ENCODE assay signal across 8 mouse cellular contexts in genomic region chr4:102635258-102635657, GRCm38 (mm10).
DNase-seq lines count a peak whose midpoint lies in the region; ATAC-seq and TF ChIP-seq lines count a peak whose summit lies in the region.

No protein-coding gene starts in this region.

- H3K27ac ChIP-seq in kidney, adult 2 months (ENCODE audit: insufficient read depth, low read depth, low read length) = no peak overlapping the region
- H3K27ac ChIP-seq in heart, embryonic 11.5 days (ENCODE audit: low read depth, low read length) = peak overlapping the region; percentile 16; the same call in 1 of the 2 replicates
- peak overlapping the region; percentile 39; the same call in 1 of the 2 replicates for H3K27ac ChIP-seq in stomach, embryonic 16.5 days (ENCODE audit: low read length)
- H3K27ac ChIP-seq in midbrain, embryonic 11.5 days (ENCODE audit: low read depth, low read length) = no peak overlapping the region

- WGBS in kidney, adult 2 months = 34% methylated on average over 9 of the region's 9 CpGs
- WGBS in heart, embryonic 11.5 days (ENCODE audit: insufficient replicate concordance) = 16% methylated on average over 9 of the region's 9 CpGs
- WGBS in lung, adult 2 months = 6% methylated on average over 9 of the region's 9 CpGs
- WGBS in stomach, embryonic 16.5 days = 19% methylated on average over 9 of the region's 9 CpGs
- WGBS in midbrain, embryonic 11.5 days = 78% methylated on average over 9 of the region's 9 CpGs

- H3K4me2 ChIP-seq in heart, embryonic 11.5 days = 0 out of 2 replicates have a peak overlapping the region, but pooled peaks have one; percentile 11
- no peak overlapping the region for H3K4me2 ChIP-seq in stomach, embryonic 16.5 days (ENCODE audit: low read depth, low read length)
- H3K4me2 ChIP-seq in midbrain, embryonic 11.5 days = no peak overlapping the region

- H3K9ac ChIP-seq in heart, embryonic 11.5 days (ENCODE audit: low read depth, low read length) = no peak overlapping the region
- H3K9ac ChIP-seq in stomach, embryonic 16.5 days (ENCODE audit: low read length) = no peak overlapping the region
- no peak overlapping the region for H3K9ac ChIP-seq in midbrain, embryonic 11.5 days (ENCODE audit: low read length)

- peak; percentile 61; the same call in 1 of the 2 replicates for ATAC-seq in heart, embryonic 11.5 days (replicated peaks; ENCODE audit: insufficient number of reproducible peaks, low FRiP score, low TSS enrichment)
- ATAC-seq in stomach, embryonic 16.5 days (ENCODE audit: insufficient read depth, low FRiP score) = peak; percentile 84
- ATAC-seq in midbrain, embryonic 11.5 days (ENCODE audit: low FRiP score) = no peak

- H3K27me3 ChIP-seq in kidney, adult 2 months (replicated peaks; ENCODE audit: control insufficient read depth, insufficient read depth, low read length) = no peaks in the 10 kb centered on the region
- H3K27me3 ChIP-seq in heart, embryonic 11.5 days (ENCODE audit: control insufficient read depth, insufficient read depth, low read length) = no peaks in the 10 kb centered on the region
- no peaks in the 10 kb centered on the region for H3K27me3 ChIP-seq in stomach, embryonic 16.5 days (ENCODE audit: control insufficient read depth, insufficient read depth, low read length)
- H3K27me3 ChIP-seq in midbrain, embryonic 11.5 days (ENCODE audit: control insufficient read depth, insufficient read depth, low read length) = no peaks in the 10 kb centered on the region

- intact Hi-C loops in left cerebral cortex, postnatal 4 days (cut with DNase I) = no loop called here

- no peaks in the 10 kb centered on the region for H3K4me1 ChIP-seq in kidney, adult 2 months (ENCODE audit: control insufficient read depth, insufficient read depth, low read length)
- H3K4me1 ChIP-seq in heart, embryonic 11.5 days (ENCODE audit: control insufficient read depth, insufficient read depth, low read length) = peaks cover 13% of the 10 kb centered on the region
- H3K4me1 ChIP-seq in lung, adult 2 months (ENCODE audit: control insufficient read depth, insufficient read depth, low read length) = peaks cover 18% of the 10 kb centered on the region
- H3K4me1 ChIP-seq in stomach, embryonic 16.5 days (ENCODE audit: control insufficient read depth, insufficient read depth, low read length) = peaks cover 10% of the 10 kb centered on the region; the same call in 1 of the 2 replicates
- no peaks in the 10 kb centered on the region; the same call in 1 of the 2 replicates for H3K4me1 ChIP-seq in midbrain, embryonic 11.5 days (ENCODE audit: control insufficient read depth, insufficient read depth, low read length)

- no peaks in the 10 kb centered on the region for H3K9me3 ChIP-seq in heart, embryonic 11.5 days (replicated peaks; ENCODE audit: control insufficient read depth, low read length)
- no peaks in the 10 kb centered on the region for H3K9me3 ChIP-seq in stomach, embryonic 16.5 days (replicated peaks; ENCODE audit: control insufficient read depth, low read length)
- H3K9me3 ChIP-seq in midbrain, embryonic 11.5 days (ENCODE audit: control insufficient read depth, low read length) = no peaks in the 10 kb centered on the region

- H3K36me3 ChIP-seq in kidney, adult 2 months (ENCODE audit: control insufficient read depth, insufficient read depth, low read length) = no peaks in the 10 kb centered on the region
- no peaks in the 10 kb centered on the region for H3K36me3 ChIP-seq in heart, embryonic 11.5 days (ENCODE audit: control insufficient read depth, insufficient read depth, low read length)
- H3K36me3 ChIP-seq in stomach, embryonic 16.5 days (ENCODE audit: control insufficient read depth, insufficient read depth, low read length) = no peaks in the 10 kb centered on the region
- no peaks in the 10 kb centered on the region for H3K36me3 ChIP-seq in midbrain, embryonic 11.5 days (ENCODE audit: control insufficient read depth, insufficient read depth, low read length)

- no peak for TF ChIP-seq POLR2A in kidney, adult 2 months (IDR thresholded peaks at IDR 0.05; ENCODE audit: low read depth, low read length)
- TF ChIP-seq POLR2A in lung, adult 2 months (IDR thresholded peaks at IDR 0.05; ENCODE audit: borderline replicate concordance, extremely low read depth, low read depth, low read length) = no peak

- H3K4me3 ChIP-seq in kidney, adult 2 months (ENCODE audit: insufficient read depth, low read depth, low read length) = no peak overlapping the region
- no peak overlapping the region for H3K4me3 ChIP-seq in heart, embryonic 11.5 days (ENCODE audit: low read depth, low read length)
- H3K4me3 ChIP-seq in lung, adult 2 months (replicated peaks; ENCODE audit: extremely low read depth, low read depth, low read length) = no peak overlapping the region
- no peak overlapping the region for H3K4me3 ChIP-seq in stomach, embryonic 16.5 days (replicated peaks; ENCODE audit: low read length)
- H3K4me3 ChIP-seq in midbrain, embryonic 11.5 days (ENCODE audit: low read depth, low read length) = no peak overlapping the region

- peak; percentile 11 for DNase-seq in kidney, adult 2 months
- no peak for DNase-seq in kidney, adult 18-20 months
- peak; percentile 40 for DNase-seq in lung, adult 2 months
- DNase-seq in midbrain, embryonic 11.5 days (ENCODE audit: low spot score, missing footprints) = no peak
- DNase-seq in left cerebral cortex, postnatal 4 days = no peak
- DNase-seq in layer of hippocampus, postnatal 36 days = no peak

- TF ChIP-seq CTCF in kidney, adult 2 months (conservative IDR thresholded peaks at IDR 0.05; ENCODE audit: insufficient read depth, insufficient read length, low read depth, low read length) = no peak
- TF ChIP-seq CTCF in lung, adult 2 months (IDR thresholded peaks at IDR 0.05; ENCODE audit: insufficient read depth, low read length) = no peak

Comparison
In these comparisons a context has a peak if more than half of its experiments do, and no peak if none do; other contexts are left out.
1. DNase-seq: peak in kidney, adult 2 months (single experiment) and lung, adult 2 months (single experiment); none in kidney, adult 18-20 months (single experiment), midbrain, embryonic 11.5 days (single experiment), left cerebral cortex, postnatal 4 days (single experiment) and layer of hippocampus, postnatal 36 days (0 of 2).
2. H3K27ac ChIP-seq: peak in heart, embryonic 11.5 days (single experiment) and stomach, embryonic 16.5 days (single experiment); none in kidney, adult 2 months (single experiment) and midbrain, embryonic 11.5 days (single experiment).